Mouse (Mus musculus) midbrain, embryonic 16.5 days (tissue): ENCODE results near the gene Fes. TPM values are rescaled to one million over a fixed set of nuclear protein-coding genes. Genes with fewer than 3 reads are reported as not detected.

ENCODE experiments used
- ATAC-seq: fragments of 200-750 bp; cut with Nextera tagmentation; 2 replicates; pipeline ENCODE4 v1.8.0; 2017; ENCODE audit warnings: moderate TSS enrichment
- H3K27ac ChIP-seq: fragments of 300-500 bp; sonication (generic); 2 replicates; pipeline ENCODE4 v1.5.1; 2014; ENCODE audit warnings: mild to moderate bottlenecking, low read length, mixed read lengths
- H3K27me3 ChIP-seq: fragments of 300-500 bp; sonication (generic); 2 replicates; pipeline ENCODE4 v1.6.1; 2014; ENCODE audit warnings: low read depth, low read length, mixed read lengths; ENCODE audit not compliant: control insufficient read depth, insufficient read depth
- H3K36me3 ChIP-seq: fragments of 300-500 bp; sonication (generic); 2 replicates; pipeline ENCODE4 v1.6.1; 2014; ENCODE audit warnings: mild to moderate bottlenecking, low read length, moderate library complexity, mixed read lengths; ENCODE audit not compliant: control insufficient read depth, insufficient read depth
- H3K4me1 ChIP-seq: fragments of 300-500 bp; sonication (generic); 2 replicates; pipeline ENCODE4 v1.6.1; 2014; ENCODE audit warnings: mild to moderate bottlenecking, low read length, mixed read lengths; ENCODE audit not compliant: control insufficient read depth, insufficient read depth
- H3K4me2 ChIP-seq: fragments of 300-500 bp; sonication (generic); 2 replicates; pipeline ENCODE4 v1.6.1; 2014; ENCODE audit warnings: mild to moderate bottlenecking, low read length, mixed read lengths
- H3K4me3 ChIP-seq: fragments of 300-500 bp; sonication (generic); 2 replicates; pipeline ENCODE4 v1.5.1; 2014; ENCODE audit warnings: low read depth, mild to moderate bottlenecking, low read length, moderate library complexity, mixed read lengths
- H3K9ac ChIP-seq: fragments of 300-500 bp; sonication (generic); 2 replicates; pipeline ENCODE4 v1.6.1; 2014; ENCODE audit warnings: low read depth, low read length, mixed read lengths
- H3K9me3 ChIP-seq: fragments of 300-500 bp; sonication (generic); replicated peaks from 2 replicates; pipeline ENCODE4 v1.6.1; 2014; ENCODE audit warnings: mild to moderate bottlenecking, low read length, mixed read lengths; ENCODE audit not compliant: control insufficient read depth, poor library complexity, severe bottlenecking
- WGBS: fragments of 180-500 bp; shearing (Covaris S2); extraction: QIAGEN DNeasy Blood & Tissue Kit; methylation state at CpG from one replicate; pipeline ENCODE4 v1.1.7; 2014; 5-methylcytosine and 5-hydroxymethylcytosine counted together
- polyA plus RNA-seq: library from polyadenylated mRNA; unstranded; fragments of >200 nt; fragmentation: Nextera tagmentation; extraction: Ambion mirVana; gene quantifications from 2 replicates; pipeline ENCODE4 v1.2.1, GENCODE M21; 2015

The Fes gene
- polyA plus RNA-seq, 1 experiment from 2014 or later: 3.4 TPM

DNA sequence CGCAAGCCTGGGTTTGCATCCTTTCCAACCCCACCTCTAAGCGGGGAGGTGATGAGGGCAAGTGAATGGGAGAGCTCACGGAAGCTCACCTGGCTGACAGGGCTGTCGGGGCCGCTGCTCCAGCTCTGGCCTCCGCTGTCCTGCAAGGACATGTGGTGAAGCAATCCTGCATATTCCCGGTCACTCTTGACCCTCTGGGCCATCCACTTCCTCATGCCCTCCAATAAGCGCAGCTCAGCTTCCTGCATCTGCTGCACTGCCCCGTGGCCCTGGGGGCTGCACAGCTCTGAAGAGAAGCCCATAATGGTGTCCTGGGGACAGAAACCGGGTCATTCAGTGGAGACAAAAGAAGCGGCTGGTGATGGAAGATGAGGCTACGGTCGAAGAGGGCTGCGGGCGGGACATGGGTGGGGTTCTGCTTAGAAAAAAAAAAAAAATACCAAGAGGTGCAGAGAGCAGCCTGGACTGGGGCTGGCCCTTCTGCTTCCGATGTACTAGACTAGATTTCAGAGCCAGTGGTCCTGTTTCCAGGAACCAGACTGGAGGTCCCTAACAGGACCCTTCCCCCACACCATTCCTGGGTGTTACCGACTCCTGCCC lies 613 bp downstream of the Fes start:
- H3K36me3 ChIP-seq: peaks cover 14% of the 10 kb centered on the region
- peak overlapping the region; percentile 30 for H3K4me2 ChIP-seq
- no peak for ATAC-seq
- no peak overlapping the region for H3K27ac ChIP-seq
- peak overlapping the region; percentile 9; the same call in 1 of the 2 replicates for H3K4me3 ChIP-seq
- H3K9ac ChIP-seq: peak overlapping the region; percentile 38; the same call in 1 of the 2 replicates
- 31% methylated on average over 17 of the region's 17 CpGs for WGBS
- H3K4me1 ChIP-seq: peaks cover 5% of the 10 kb centered on the region; the same call in 1 of the 2 replicates
- H3K27me3 ChIP-seq: no peaks in the 10 kb centered on the region; the same call in 1 of the 2 replicates
- no peaks in the 10 kb centered on the region for H3K9me3 ChIP-seq

DNA sequence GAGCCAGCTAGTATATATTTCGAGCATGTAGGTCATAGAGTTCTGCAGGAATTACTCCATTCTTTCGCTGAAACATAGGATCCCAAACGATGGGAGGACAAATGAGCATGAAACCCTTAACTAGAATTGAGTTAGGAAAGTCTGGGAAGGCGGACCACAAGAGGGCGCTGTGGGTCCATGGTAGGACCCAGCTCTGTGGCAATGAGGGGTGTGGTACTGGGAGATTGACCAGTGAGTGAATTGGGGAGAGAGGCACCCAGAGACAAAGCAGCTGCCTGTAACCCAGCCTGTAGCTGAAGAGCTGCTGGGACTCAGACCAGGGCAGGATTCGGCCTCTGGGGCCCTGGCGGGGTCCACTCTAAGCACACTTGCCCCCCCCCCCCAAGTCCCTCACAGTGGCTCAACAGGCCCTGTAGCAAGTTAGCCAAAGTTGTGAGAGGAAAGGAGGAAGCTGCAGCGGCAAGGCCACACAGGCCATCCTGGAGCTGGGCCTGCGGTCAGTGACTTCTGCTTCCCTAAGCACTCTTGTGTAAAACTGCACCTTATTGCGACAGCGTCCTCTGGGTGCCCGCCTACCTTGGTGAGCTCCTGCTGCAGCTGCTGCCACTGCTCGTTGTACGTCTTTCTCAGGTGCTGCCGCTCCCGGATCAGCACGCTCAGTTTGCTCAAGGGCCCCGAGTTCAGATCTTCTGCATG lies 1.4 kb downstream of the Fes start:
- peaks cover 5% of the 10 kb centered on the region; the same call in 1 of the 2 replicates for H3K4me1 ChIP-seq
- ATAC-seq: peak; percentile 69
- H3K4me3 ChIP-seq: no peak overlapping the region
- no peaks in the 10 kb centered on the region for H3K9me3 ChIP-seq
- H3K36me3 ChIP-seq: peaks cover 9% of the 10 kb centered on the region
- no peak overlapping the region for H3K9ac ChIP-seq
- H3K4me2 ChIP-seq: no peak overlapping the region; the same call in 1 of the 2 replicates
- H3K27ac ChIP-seq: no peak overlapping the region
- WGBS: 34% methylated on average over 18 of the region's 18 CpGs
- H3K27me3 ChIP-seq: no peaks in the 10 kb centered on the region; the same call in 1 of the 2 replicates

DNA sequence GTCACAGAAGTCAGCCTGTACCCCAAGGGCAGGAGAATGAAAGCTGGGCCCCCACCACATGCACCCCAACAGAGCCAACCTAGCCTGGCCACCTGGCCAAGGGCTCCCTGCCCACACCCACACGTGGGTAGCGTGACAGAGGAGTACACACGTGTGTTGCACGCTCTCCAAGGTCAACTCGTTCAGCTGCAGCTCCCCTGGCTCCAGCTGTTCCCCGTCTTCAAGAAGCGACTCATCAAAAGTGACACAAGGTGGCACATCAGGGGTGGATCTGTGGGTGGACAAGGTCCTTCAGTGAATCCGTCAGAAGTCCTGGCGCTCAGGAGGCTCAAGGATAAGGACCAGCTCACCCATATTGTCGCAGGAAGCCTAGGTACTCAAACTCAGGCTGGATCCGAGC lies 4.8 kb downstream of the Fes start:
- peaks cover 3% of the 10 kb centered on the region; the same call in 1 of the 2 replicates for H3K4me1 ChIP-seq
- H3K36me3 ChIP-seq: no peaks in the 10 kb centered on the region
- ATAC-seq: no peak
- no peaks in the 10 kb centered on the region for H3K9me3 ChIP-seq
- WGBS: 74% methylated on average over 11 of the region's 11 CpGs
- no peak overlapping the region for H3K4me3 ChIP-seq
- H3K9ac ChIP-seq: no peak overlapping the region
- no peak overlapping the region for H3K27ac ChIP-seq
- H3K4me2 ChIP-seq: no peak overlapping the region
- no peaks in the 10 kb centered on the region; the same call in 1 of the 2 replicates for H3K27me3 ChIP-seq

DNA sequence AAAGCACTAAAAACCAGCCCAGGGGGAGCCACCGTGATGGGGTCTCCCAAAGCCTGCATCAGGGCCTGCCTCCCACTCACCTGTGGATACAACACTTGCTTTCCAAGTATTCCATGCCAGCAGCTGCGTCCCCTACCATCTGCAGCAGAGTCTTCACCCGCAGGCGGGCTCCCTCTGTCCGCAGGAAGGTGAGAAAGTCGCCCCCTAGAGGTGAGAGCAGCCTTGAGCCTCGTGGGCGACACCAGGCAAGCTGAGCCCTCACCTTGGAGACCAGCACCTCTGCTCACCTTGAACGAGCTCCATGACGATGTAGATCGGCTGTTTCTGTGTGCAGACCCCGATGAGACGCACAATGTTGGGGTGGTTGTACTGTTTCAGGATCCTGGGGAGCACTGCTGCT lies 8.2 kb downstream of the Fes start:
- no peak for ATAC-seq
- 60% methylated on average over 13 of the region's 13 CpGs for WGBS

DNA sequence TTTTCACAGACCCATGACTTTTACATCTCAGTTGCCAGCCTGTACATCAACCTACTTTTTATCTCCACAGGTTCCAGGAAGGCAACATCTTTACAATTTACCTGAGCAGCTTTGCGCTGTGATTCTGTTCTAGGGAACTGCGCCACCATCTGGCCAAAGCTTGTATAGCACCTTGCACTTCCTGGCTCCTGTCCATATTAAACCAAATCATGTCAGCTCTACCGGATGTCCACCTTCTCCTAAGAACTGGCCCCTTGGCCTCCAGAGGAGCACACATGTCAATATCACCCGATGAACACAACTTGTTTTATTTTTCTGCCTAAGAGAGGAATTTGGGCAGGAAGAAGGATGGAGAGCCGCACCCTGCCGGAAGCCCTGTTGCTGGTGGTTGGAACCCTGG lies 10.3 kb downstream of the Fes start:
- H3K4me3 ChIP-seq: no peak overlapping the region
- H3K4me2 ChIP-seq: no peak overlapping the region
- ATAC-seq: no peak
- no peak overlapping the region for H3K27ac ChIP-seq
- H3K27me3 ChIP-seq: no peaks in the 10 kb centered on the region
- H3K36me3 ChIP-seq: no peaks in the 10 kb centered on the region
- peaks cover 5% of the 10 kb centered on the region; the same call in 1 of the 2 replicates for H3K4me1 ChIP-seq
- no peaks in the 10 kb centered on the region for H3K9me3 ChIP-seq
- H3K9ac ChIP-seq: no peak overlapping the region
- WGBS: 34% methylated on average over 6 of the region's 6 CpGs

More for the DNA sequence above, 8.2 kb downstream of the Fes start:
- H3K36me3 ChIP-seq: no peaks in the 10 kb centered on the region
- peaks cover 5% of the 10 kb centered on the region; the same call in 1 of the 2 replicates for H3K4me1 ChIP-seq
- no peak overlapping the region for H3K4me3 ChIP-seq
- H3K27me3 ChIP-seq: no peaks in the 10 kb centered on the region
- H3K9me3 ChIP-seq: no peaks in the 10 kb centered on the region
- no peak overlapping the region for H3K4me2 ChIP-seq
- H3K9ac ChIP-seq: no peak overlapping the region
- no peak overlapping the region for H3K27ac ChIP-seq

- WGBS: 44% methylated on average over 10 of the region's 10 CpGs
- peak; percentile 44; the same call in 1 of the 2 replicates for ATAC-seq
- Histone ChIP-seq H3K27me3 (no peaks in the 10 kb centered on the region), H3K27ac (peak overlapping the region; percentile 38), H3K4me2 (no peak overlapping the region), H3K9me3 (no peaks in the 10 kb centered on the region), H3K9ac (no peak overlapping the region), H3K36me3 (no peaks in the 10 kb centered on the region), H3K4me3 (no peak overlapping the region), H3K4me1 (peaks cover 5% of the 10 kb centered on the region; the same call in 1 of the 2 replicates)
Observed at GRCm38 (mm10) chr7:80376192-80376591, 11.6 kb downstream of the Fes start.

DNA sequence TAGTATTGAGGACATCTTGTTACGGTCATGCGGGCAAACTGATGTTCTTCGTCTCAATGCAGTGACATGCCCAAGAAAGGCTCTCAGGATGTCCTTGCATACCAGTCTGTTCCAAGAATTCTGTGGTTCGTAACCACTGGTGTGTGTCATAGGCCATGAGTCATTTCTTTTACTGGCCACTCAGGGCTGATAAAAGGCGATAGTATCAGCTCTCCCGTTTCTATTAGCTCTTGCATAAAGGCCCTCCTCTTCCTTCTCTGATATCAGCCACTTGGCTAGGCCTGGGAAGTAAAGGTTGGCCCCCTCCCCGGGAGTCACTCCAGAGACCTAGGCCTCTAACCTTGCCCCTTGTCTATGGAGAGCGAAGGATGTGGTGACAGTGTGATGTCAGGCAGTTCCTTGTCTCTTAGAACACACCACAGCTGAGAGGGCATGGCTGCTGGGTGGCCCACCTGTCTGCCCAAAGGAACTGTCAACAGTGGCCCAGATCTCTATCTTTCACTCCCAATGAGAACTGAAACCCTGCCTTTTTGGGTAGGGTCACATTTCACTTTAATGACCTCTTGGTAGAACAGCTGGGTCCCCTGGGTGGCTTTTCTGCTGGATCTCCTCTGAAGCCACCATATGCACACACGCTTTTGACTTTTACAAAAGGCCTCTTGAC lies 12.2 kb downstream of the Fes start:
- Histone ChIP-seq H3K27me3 (no peaks in the 10 kb centered on the region), H3K27ac (no peak overlapping the region; the same call in 1 of the 2 replicates), H3K4me3 (no peak overlapping the region), H3K4me1 (peaks cover 5% of the 10 kb centered on the region; the same call in 1 of the 2 replicates), H3K4me2 (no peak overlapping the region), H3K9ac (no peak overlapping the region), H3K36me3 (no peaks in the 10 kb centered on the region), H3K9me3 (no peaks in the 10 kb centered on the region)
- WGBS: 92% methylated on average over 9 of the region's 9 CpGs
- no peak for ATAC-seq

- no peaks in the 10 kb centered on the region for H3K27me3 ChIP-seq
- no peak overlapping the region for H3K27ac ChIP-seq
- ATAC-seq: no peak
- peaks cover 10% of the 10 kb centered on the region for H3K4me1 ChIP-seq
- no peaks in the 10 kb centered on the region for H3K36me3 ChIP-seq
- no peak overlapping the region for H3K4me2 ChIP-seq
- H3K4me3 ChIP-seq: no peak overlapping the region
- H3K9ac ChIP-seq: no peak overlapping the region
- 86% methylated on average over 3 of the region's 3 CpGs for WGBS
- H3K9me3 ChIP-seq: no peaks in the 10 kb centered on the region
Observed at GRCm38 (mm10) chr7:80374733-80375132, 13.0 kb downstream of the Fes start.

DNA sequence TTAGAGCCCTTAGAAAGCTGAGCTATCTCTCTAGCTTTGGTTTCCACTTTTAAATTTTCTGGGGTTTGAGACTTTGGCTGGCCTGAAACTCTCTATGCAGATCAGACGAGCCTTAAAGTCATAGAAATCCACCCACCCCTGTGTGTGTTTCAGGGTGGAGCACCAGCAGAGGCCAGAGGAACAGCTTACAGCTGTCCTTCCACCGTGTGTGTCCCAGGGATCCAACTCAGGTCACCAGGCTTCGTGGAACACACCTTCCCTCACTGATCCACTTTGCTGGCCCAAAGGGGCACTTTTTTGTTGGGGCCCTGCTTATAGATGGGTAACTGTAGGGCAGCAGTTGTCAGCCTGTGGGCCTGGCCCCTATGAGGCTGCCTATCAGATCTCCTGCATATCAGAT lies 13.5 kb downstream of the Fes start:
- Histone ChIP-seq H3K36me3 (no peaks in the 10 kb centered on the region), H3K27ac (no peak overlapping the region), H3K4me2 (no peak overlapping the region), H3K4me1 (peaks cover 15% of the 10 kb centered on the region), H3K9me3 (no peaks in the 10 kb centered on the region), H3K4me3 (no peak overlapping the region), H3K9ac (no peak overlapping the region), H3K27me3 (no peaks in the 10 kb centered on the region)
- WGBS: 60% methylated on average over 3 of the region's 3 CpGs
- ATAC-seq: no peak
